Mouse (Mus musculus) cerebellum, adult 9-11 months (tissue): Measurements from ENCODE around the gene Fgfr2.

ENCODE experiments used
- DNase-seq: peaks from one replicate; pipeline ENCODE4 v3.0.0; 2022

Fgfr2 gene

GRCm38 (mm10) chr7:132711579-132711978 is 411.6 kb downstream of the Fgfr2 start:
- DNase-seq: no peak

DNA sequence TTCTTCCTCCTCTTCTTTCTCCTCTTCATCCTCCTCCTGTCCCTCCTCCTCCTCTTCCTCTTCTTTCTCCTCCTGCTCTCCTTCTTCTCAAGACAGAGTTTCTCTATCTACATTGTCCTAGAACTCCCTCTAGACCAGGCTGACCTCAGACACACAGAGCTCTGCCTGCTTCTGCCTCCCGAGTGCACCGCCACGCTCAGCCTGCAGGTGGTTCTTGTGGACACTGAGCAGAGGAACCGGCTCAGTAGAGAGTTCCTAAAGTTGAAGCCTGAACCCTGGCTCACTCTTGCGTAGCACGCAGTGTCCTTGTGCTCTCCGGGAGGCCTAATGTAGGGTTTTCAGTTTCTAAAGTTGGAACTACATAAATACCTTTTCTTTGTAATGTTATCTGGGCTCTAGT is 418.0 kb downstream of the Fgfr2 start:
- DNase-seq: no peak

- DNase-seq: no peak
These were observed 418.8 kb downstream of the Fgfr2 start for GRCm38 (mm10) chr7:132704310-132704875.

- no peak for DNase-seq
These were observed 419.4 kb downstream of the Fgfr2 start for GRCm38 (mm10) chr7:132703515-132704309.

DNA sequence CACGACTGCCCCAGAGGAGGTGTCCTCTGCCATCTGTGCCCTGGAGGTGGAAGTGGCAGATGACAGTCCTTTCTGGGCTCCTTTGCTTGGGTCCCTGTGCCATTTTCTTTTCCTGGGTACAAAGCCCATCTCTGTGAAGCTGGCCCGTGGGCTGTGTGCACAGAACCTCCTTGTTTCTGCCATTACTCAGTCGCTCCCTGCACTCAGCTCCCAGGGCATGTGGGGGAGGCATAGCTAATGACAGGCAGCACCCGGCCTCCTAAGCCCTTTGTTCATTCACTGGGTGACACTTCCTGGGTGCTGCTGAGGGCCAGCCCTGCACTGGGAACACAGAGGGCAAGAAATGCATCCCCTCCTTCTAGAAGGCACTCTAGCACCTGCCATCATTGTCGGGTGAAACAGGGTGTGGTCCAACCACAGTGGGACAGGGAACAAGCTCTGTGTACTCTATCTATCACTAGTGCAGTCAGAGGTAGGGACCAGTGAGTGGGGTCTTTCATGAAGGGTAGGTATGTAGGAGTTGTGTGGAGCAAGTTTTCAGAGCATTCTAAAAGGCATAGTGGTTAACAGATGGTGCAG is 420.6 kb downstream of the Fgfr2 start:
- no peak for DNase-seq

GRCm38 (mm10) chr7:132702024-132702423 is 421.1 kb downstream of the Fgfr2 start:
- DNase-seq: no peak

GRCm38 (mm10) chr7:132701412-132701811 is 421.7 kb downstream of the Fgfr2 start:
- no peak for DNase-seq

GRCm38 (mm10) chr7:132700107-132700506 is 423.0 kb downstream of the Fgfr2 start:
- no peak for DNase-seq

DNA sequence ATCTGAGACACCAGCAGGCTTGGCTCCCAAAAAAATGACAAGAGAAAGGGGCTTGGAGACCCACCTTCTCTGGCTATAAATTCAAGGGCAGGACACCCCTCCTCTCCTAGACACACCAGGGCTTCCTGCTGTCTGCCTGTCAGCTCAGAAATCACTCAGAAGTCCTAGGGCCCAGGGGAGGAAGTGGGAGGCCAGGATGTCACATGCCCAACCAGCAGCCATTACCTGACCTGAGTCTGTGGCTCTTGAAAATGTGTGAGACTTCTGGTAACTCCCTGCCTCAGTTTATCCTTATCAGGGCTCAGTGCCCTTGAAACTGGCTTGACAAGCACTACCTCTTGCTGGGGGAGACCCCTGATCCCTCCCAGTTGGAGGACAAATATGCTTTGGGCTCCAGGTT is 423.5 kb downstream of the Fgfr2 start:
- DNase-seq: no peak

GRCm38 (mm10) chr7:132699165-132699564 is 424.0 kb downstream of the Fgfr2 start:
- no peak for DNase-seq

DNA sequence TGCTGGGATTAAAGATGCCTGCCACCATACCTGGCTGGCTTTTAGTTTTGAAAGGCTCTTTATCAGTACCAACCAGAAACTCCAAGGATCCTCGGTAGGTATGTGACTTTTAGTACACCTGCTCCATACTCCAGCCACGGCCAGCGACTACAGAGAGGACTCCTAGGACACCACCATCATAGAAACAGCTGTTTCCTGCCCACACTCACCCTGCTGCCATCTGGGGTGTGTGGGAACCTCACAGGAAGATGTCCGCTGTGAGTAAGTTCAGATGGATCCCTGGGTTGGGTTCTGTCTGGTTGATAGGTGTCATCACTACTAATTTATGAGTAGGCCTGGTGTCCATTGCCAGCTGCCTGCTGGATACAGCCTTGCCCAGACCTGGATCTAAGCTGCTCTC is 424.4 kb downstream of the Fgfr2 start:
- no peak for DNase-seq

DNA sequence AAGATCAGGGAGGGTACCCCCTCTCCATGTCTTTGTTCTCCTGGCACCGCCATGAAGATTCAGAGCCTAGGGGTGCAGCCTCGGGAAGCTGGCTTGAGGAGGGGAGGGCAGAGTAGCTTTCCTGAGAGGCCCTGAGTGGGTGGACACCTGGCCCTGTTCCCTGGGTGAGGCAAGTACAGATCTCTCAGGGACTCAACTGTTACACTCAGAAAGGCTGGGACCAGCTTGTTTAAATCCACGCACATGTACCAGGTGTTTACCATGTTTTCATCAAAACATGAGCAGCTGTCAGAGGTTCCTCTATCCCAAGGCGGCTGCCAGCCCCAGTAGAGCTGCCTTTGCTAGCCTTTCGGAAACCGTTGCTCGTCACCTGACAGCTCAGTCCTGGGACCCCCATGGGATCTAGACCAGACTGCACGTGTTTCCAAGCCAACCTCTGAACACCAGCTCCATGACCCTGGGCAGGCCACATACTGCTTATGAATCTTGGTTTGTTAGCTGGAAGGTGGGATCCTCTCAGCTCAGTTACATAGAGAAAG is 425.8 kb downstream of the Fgfr2 start:
- no peak for DNase-seq

- no peak for DNase-seq
These were observed 429.6 kb downstream of the Fgfr2 start for GRCm38 (mm10) chr7:132693561-132693960.

DNA sequence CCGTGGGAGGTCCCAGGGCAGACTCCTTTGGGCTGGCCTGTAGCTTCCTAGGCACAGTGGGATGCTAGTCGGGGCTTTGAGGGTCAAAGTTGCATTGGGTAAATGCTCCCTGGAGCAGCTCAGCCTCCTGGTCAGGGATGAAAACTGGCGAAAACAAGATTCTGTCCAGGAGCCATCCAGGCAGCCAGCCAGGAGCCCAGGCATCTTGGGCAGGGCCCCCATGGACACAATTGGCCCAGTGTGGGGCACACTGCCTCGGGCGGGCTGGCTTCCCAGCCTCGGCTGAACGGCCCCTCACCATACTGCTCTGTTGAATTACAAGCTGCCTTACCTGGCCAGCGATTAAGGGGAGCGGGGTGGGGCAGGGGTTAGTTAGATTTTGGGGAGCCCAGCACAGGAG is 430.4 kb downstream of the Fgfr2 start:
- DNase-seq: no peak

- DNase-seq: no peak
These were observed 432.3 kb downstream of the Fgfr2 start for GRCm38 (mm10) chr7:132690716-132691472.

DNA sequence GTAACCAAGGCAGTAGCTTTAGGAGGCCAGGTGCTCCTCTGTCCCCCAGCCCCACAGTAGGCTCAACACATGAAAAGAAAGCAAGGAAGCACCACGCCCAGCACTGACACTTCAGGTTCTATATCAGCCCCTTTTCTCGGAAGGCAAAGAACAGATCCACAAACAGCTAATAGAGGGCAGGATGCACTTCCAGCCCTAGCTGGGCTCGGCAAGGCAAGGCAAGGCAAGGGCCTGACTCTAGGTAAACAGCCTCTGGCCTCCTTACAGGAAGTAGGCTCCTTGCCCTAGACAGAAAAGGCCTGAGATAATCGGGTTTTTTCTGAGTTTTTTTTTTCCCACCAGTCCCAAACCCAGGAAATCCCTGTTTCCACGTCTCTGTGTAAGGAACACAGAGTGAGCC is 433.4 kb downstream of the Fgfr2 start:
- DNase-seq: no peak

GRCm38 (mm10) chr7:132688721-132689120 is 434.4 kb downstream of the Fgfr2 start:
- no peak for DNase-seq

- no peak for DNase-seq
These were observed 435.3 kb downstream of the Fgfr2 start for GRCm38 (mm10) chr7:132687897-132688296.

- no peak for DNase-seq
These were observed 436.6 kb downstream of the Fgfr2 start for GRCm38 (mm10) chr7:132686515-132686914.

DNA sequence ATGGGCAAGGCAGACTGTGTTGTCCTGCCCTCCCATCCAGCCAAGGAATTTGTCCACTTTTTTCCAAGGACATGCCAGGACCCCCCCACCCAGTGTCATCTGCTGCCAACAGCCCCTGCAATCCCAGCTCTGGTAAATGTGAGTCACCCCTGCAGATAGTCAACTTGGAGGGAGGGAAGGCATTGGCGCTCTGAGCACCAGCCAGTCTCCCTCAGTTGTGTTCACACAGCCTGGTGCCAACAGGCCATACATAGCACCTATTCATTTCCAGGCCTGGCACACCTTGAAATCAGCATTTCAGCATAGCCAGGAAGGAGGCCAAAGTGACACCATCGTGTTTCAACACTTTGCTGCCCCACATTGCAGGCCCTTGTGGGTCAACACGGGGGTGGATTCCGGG is 439.2 kb downstream of the Fgfr2 start:
- peak; percentile 62 for DNase-seq

GRCm38 (mm10) chr7:132682901-132683300 is 440.2 kb downstream of the Fgfr2 start:
- peak; percentile 73 for DNase-seq

GRCm38 (mm10) chr7:132682336-132682735 is 440.8 kb downstream of the Fgfr2 start:
- no peak for DNase-seq

DNA sequence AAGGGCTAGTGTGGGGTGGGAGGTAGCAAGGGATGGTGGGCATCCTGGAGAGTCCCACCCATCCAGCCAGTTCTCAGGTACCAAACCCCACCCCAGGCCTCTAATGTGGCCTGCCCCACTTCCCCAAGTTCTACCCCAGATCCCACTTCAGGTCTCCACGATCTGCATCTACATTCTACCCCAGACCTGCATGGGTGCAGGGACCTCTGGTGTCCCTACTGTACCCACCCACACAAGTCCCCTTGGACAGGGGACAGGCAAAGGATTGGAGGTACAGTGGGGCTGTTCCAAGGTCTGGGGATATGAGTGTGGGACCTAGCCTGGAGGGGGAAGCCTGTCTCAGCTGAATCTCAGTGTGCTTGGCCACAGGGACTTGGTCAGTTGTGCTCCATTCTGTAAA is 441.3 kb downstream of the Fgfr2 start:
- peak; percentile 59 for DNase-seq
